Mouse (Mus musculus) erythroblast, embryonic 14.5 days (primary cell): ENCODE measurements around the gene Oxnad1.

Experiments
- GATA1 ChIP-seq: IDR thresholded peaks from 2 replicates; pipeline ENCODE4 v1.6.1; 2012; ENCODE audit warnings: low read length, inconsistent platforms, mixed read lengths
- TAL1 ChIP-seq: IDR thresholded peaks from 3 replicates; pipeline ENCODE4 v1.6.1; 2012; ENCODE audit warnings: low read length, inconsistent platforms, mixed read lengths

DNA sequence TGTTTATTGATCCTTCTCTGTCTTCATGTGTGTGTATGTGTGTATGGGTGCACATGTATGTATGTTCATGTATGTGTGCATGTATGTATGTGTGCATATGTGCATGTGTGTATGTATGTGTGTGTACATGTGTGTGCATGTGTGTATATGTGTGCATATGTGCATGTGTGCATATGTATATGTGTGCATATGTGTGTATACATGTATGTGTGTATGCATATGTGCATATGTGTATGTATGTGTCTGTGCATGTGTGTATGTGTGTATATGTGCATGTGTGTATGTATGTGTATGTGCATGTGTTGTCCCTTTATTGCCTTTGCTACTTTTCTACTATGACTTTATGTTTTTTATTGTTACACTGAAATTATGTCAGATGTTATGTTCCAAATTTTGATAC, 59.6 kb downstream of the Oxnad1 start:
- TF ChIP-seq GATA1, result no peak
- no peak for TF ChIP-seq TAL1
